Mouse (Mus musculus) liver, embryonic 16.5 days (tissue): ENCODE data around the gene Col24a1. TPM values are rescaled to one million over a fixed set of nuclear protein-coding genes. Genes with fewer than 3 reads are reported as not detected.

Experiments
- ATAC-seq: fragments of 200-750 bp; cut with Nextera tagmentation; 2 replicates; pipeline ENCODE4 v1.8.0; 2017; ENCODE audit warnings: low read depth, mild to moderate bottlenecking, moderate number of reproducible peaks, moderate library complexity
- H3K27ac ChIP-seq: fragments of 300-500 bp; sonication (generic); 2 replicates; pipeline ENCODE4 v1.5.1; 2014; ENCODE audit warnings: mild to moderate bottlenecking, low read length
- H3K27me3 ChIP-seq: fragments of 300-500 bp; sonication (generic); 2 replicates; pipeline ENCODE4 v1.6.1; 2014; ENCODE audit warnings: low read depth, low read length, mixed read lengths; ENCODE audit not compliant: control insufficient read depth, insufficient read depth
- H3K36me3 ChIP-seq: fragments of 300-500 bp; sonication (generic); 2 replicates; pipeline ENCODE4 v1.6.1; 2014; ENCODE audit warnings: mild to moderate bottlenecking; ENCODE audit not compliant: control insufficient read depth, insufficient read depth
- H3K4me1 ChIP-seq: fragments of 300-500 bp; sonication (generic); 2 replicates; pipeline ENCODE4 v1.6.1; 2014; ENCODE audit warnings: low read depth, low read length, mixed read lengths; ENCODE audit not compliant: control insufficient read depth
- H3K4me2 ChIP-seq: fragments of 300-500 bp; sonication (generic); 2 replicates; pipeline ENCODE4 v1.6.1; 2014; ENCODE audit warnings: low read depth, low read length, mixed read lengths
- H3K4me3 ChIP-seq: fragments of 300-500 bp; sonication (generic); 2 replicates; pipeline ENCODE4 v1.5.1; 2014; ENCODE audit warnings: low read depth, mild to moderate bottlenecking, low read length
- H3K9ac ChIP-seq: fragments of 300-500 bp; sonication (generic); 2 replicates; pipeline ENCODE4 v1.6.1; 2014; ENCODE audit warnings: low read depth, low read length
- H3K9me3 ChIP-seq: fragments of 300-500 bp; sonication (generic); replicated peaks from 2 replicates; pipeline ENCODE4 v1.6.1; 2016; ENCODE audit warnings: low read length; ENCODE audit not compliant: control insufficient read depth
- WGBS: fragments of 180-500 bp; shearing (Covaris S2); extraction: QIAGEN DNeasy Blood & Tissue Kit; methylation state at CpG from one replicate; pipeline ENCODE4 v1.1.7; 2014; ENCODE audit not compliant: insufficient replicate concordance; 5-methylcytosine and 5-hydroxymethylcytosine counted together
- polyA plus RNA-seq: library from polyadenylated mRNA; unstranded; fragments of >200 nt; fragmentation: Nextera tagmentation; extraction: Ambion mirVana; gene quantifications from 2 replicates; pipeline ENCODE4 v1.2.1, GENCODE M21; 2015

The Col24a1 gene
- polyA plus RNA-seq, 1 experiment from 2014 or later: 0.65 TPM

GRCm38 (mm10) chr3:145293207-145293606 is 935 bp downstream of the Col24a1 start:
- Histone ChIP-seq H3K27ac (no peak overlapping the region), H3K4me3 (peak overlapping the region; percentile 33), H3K36me3 (no peaks in the 10 kb centered on the region), H3K4me2 (peak overlapping the region; percentile 41), H3K4me1 (no peaks in the 10 kb centered on the region), H3K9ac (no peak overlapping the region), H3K27me3 (peaks cover 3% of the 10 kb centered on the region), H3K9me3 (no peaks in the 10 kb centered on the region)
- ATAC-seq: no peak
- 2% methylated on average over 9 of the region's 9 CpGs for WGBS

GRCm38 (mm10) chr3:145293623-145294307 is 1.5 kb downstream of the Col24a1 start:
- H3K4me1 ChIP-seq: no peaks in the 10 kb centered on the region
- 35% methylated on average over 12 of the region's 12 CpGs for WGBS
- no peaks in the 10 kb centered on the region for H3K9me3 ChIP-seq
- H3K9ac ChIP-seq: no peak overlapping the region
- H3K36me3 ChIP-seq: no peaks in the 10 kb centered on the region
- H3K27ac ChIP-seq: no peak overlapping the region
- peaks cover 3% of the 10 kb centered on the region for H3K27me3 ChIP-seq
- no peak for ATAC-seq
- no peak overlapping the region for H3K4me3 ChIP-seq
- peak overlapping the region; percentile 41; the same call in 1 of the 2 replicates for H3K4me2 ChIP-seq

GRCm38 (mm10) chr3:145299980-145300591 is 7.8 kb downstream of the Col24a1 start:
- H3K4me2 ChIP-seq: no peak overlapping the region
- no peak overlapping the region for H3K27ac ChIP-seq
- H3K36me3 ChIP-seq: no peaks in the 10 kb centered on the region
- ATAC-seq: no peak
- H3K27me3 ChIP-seq: no peaks in the 10 kb centered on the region
- no peaks in the 10 kb centered on the region for H3K4me1 ChIP-seq
- H3K4me3 ChIP-seq: no peak overlapping the region
- no peak overlapping the region for H3K9ac ChIP-seq
- no peaks in the 10 kb centered on the region for H3K9me3 ChIP-seq
- WGBS: 70% methylated on average over 5 of the region's 5 CpGs

GRCm38 (mm10) chr3:145305311-145305710 is 13.0 kb downstream of the Col24a1 start:
- WGBS: 28% methylated on average over 5 of the region's 5 CpGs
- no peak overlapping the region for H3K4me2 ChIP-seq
- H3K36me3 ChIP-seq: no peaks in the 10 kb centered on the region
- no peaks in the 10 kb centered on the region for H3K4me1 ChIP-seq
- no peak overlapping the region for H3K9ac ChIP-seq
- no peak overlapping the region for H3K27ac ChIP-seq
- H3K9me3 ChIP-seq: no peaks in the 10 kb centered on the region
- ATAC-seq: no peak
- no peak overlapping the region for H3K4me3 ChIP-seq
- H3K27me3 ChIP-seq: no peaks in the 10 kb centered on the region

GRCm38 (mm10) chr3:145307209-145307608 is 14.9 kb downstream of the Col24a1 start:
- no peak overlapping the region for H3K4me2 ChIP-seq
- no peaks in the 10 kb centered on the region for H3K9me3 ChIP-seq
- 58% methylated on average over 3 of the region's 3 CpGs for WGBS
- ATAC-seq: no peak
- H3K9ac ChIP-seq: no peak overlapping the region
- no peak overlapping the region for H3K27ac ChIP-seq
- no peaks in the 10 kb centered on the region for H3K4me1 ChIP-seq
- no peaks in the 10 kb centered on the region for H3K36me3 ChIP-seq
- H3K4me3 ChIP-seq: no peak overlapping the region
- no peaks in the 10 kb centered on the region for H3K27me3 ChIP-seq

GRCm38 (mm10) chr3:145320587-145321274 is 28.5 kb downstream of the Col24a1 start:
- no peaks in the 10 kb centered on the region for H3K27me3 ChIP-seq
- H3K4me2 ChIP-seq: no peak overlapping the region
- no peaks in the 10 kb centered on the region for H3K36me3 ChIP-seq
- no peak overlapping the region for H3K4me3 ChIP-seq
- H3K27ac ChIP-seq: no peak overlapping the region
- H3K9ac ChIP-seq: no peak overlapping the region
- no peaks in the 10 kb centered on the region for H3K9me3 ChIP-seq
- H3K4me1 ChIP-seq: no peaks in the 10 kb centered on the region
- WGBS: 62% methylated on average over 14 of the region's 14 CpGs
- no peak for ATAC-seq

- 53% methylated on average over 3 of the region's 3 CpGs for WGBS
- H3K4me2 ChIP-seq: no peak overlapping the region
- H3K9ac ChIP-seq: no peak overlapping the region
- no peaks in the 10 kb centered on the region for H3K36me3 ChIP-seq
- no peaks in the 10 kb centered on the region for H3K27me3 ChIP-seq
- no peaks in the 10 kb centered on the region for H3K4me1 ChIP-seq
- H3K9me3 ChIP-seq: no peaks in the 10 kb centered on the region
- ATAC-seq: peak; percentile 48; the same call in 1 of the 2 replicates
- H3K27ac ChIP-seq: no peak overlapping the region
- no peak overlapping the region for H3K4me3 ChIP-seq
Measured at GRCm38 (mm10) chr3:145325402-145325801, 33.1 kb downstream of the Col24a1 start.

GRCm38 (mm10) chr3:145331642-145332041 is 39.4 kb downstream of the Col24a1 start:
- ATAC-seq: no peak
- no peaks in the 10 kb centered on the region for H3K27me3 ChIP-seq
- WGBS: 26% methylated on average over 8 of the region's 8 CpGs
- H3K9ac ChIP-seq: no peak overlapping the region
- H3K9me3 ChIP-seq: no peaks in the 10 kb centered on the region
- no peak overlapping the region for H3K4me3 ChIP-seq
- no peaks in the 10 kb centered on the region for H3K4me1 ChIP-seq
- H3K27ac ChIP-seq: no peak overlapping the region
- no peaks in the 10 kb centered on the region for H3K36me3 ChIP-seq
- no peak overlapping the region for H3K4me2 ChIP-seq

GRCm38 (mm10) chr3:145334046-145334445 is 41.8 kb downstream of the Col24a1 start:
- Histone ChIP-seq H3K4me3 (no peak overlapping the region), H3K4me2 (no peak overlapping the region), H3K9me3 (no peaks in the 10 kb centered on the region), H3K27me3 (no peaks in the 10 kb centered on the region), H3K4me1 (no peaks in the 10 kb centered on the region), H3K36me3 (no peaks in the 10 kb centered on the region), H3K27ac (no peak overlapping the region), H3K9ac (no peak overlapping the region)
- no peak for ATAC-seq
- WGBS: 67% methylated on average over 3 of the region's 3 CpGs
